Comparison of ENCODE assay signal across 9 mouse cellular contexts in the genomic region with DNA sequence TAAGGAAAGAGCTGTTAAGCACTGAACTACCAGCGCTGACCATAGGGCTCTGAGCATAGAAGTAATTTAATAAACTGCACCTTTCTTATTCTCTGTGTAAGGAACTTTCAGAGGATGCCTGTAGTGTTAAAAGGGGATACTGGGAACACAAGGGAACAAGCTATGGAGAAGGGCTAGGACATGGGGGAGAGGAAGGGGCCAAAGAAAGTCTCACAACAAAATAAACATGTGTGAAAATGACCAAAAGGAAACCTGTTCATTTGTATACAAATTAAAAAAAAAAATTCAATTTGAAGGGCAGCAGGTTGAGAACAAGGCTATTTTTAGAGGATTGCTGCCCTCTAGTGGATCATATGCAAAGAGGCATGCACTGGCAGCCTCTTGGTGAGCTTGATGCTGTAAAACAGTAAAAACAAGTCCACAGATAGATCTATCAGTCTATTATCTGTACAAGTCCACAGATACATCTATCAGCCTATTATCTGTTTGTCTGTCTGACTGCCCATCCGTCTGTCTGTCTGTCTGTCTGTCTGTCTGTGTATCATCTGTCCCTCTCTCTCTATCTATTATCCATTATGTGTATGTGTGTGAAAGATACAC. TPM values are rescaled to one million over a fixed set of nuclear protein-coding genes. Genes with fewer than 3 reads are reported as not detected.
A peak's percentile ranks its signal among the peaks of the same experiment; 100 is the strongest.
DNase-seq lines count a peak whose midpoint lies in the region; ATAC-seq lines count a peak whose summit lies in the region.
"Had no signal": no experiment of that assay in that cellular context is flagged by ENCODE, and none has a peak within 500 bp of the region (broad histone marks: within the 10 kb centered on the region; RNA-seq: fewer than 3 reads in every experiment).

No protein-coding gene starts in this region.

- peak; percentile 67; the same call in 1 of the 2 replicates for ATAC-seq in hindbrain, embryonic 15.5 days (ENCODE audit: low FRiP score, low read depth)
- no peak for ATAC-seq in liver, embryonic 15.5 days (ENCODE audit: insufficient read depth)
- ATAC-seq in neural tube, embryonic 13.5 days (ENCODE audit: low read depth), result 0 out of 2 replicates have a peak, but pooled peaks have one; percentile 24
- no peak for ATAC-seq in monocyte, adult 5-6 weeks (replicated peaks; ENCODE audit: insufficient number of reproducible peaks, low FRiP score, low TSS enrichment, poor library complexity, severe bottlenecking)

- H3K4me3 ChIP-seq in hindbrain, embryonic 15.5 days, result no peak overlapping the region
- H3K4me3 ChIP-seq in liver, embryonic 15.5 days (replicated peaks), result no peak overlapping the region
- no peak overlapping the region for H3K4me3 ChIP-seq in neural tube, embryonic 13.5 days
- H3K4me3 ChIP-seq: embryonic facial prominence, embryonic 15.5 days had no signal

- no peak overlapping the region for H3K4me2 ChIP-seq in hindbrain, embryonic 15.5 days
- no peak overlapping the region for H3K4me2 ChIP-seq in liver, embryonic 15.5 days
- no peak overlapping the region for H3K4me2 ChIP-seq in neural tube, embryonic 13.5 days
- H3K4me2 ChIP-seq: embryonic facial prominence, embryonic 15.5 days had no signal

- no peaks in the 10 kb centered on the region for H3K36me3 ChIP-seq in hindbrain, embryonic 15.5 days
- H3K36me3 ChIP-seq in liver, embryonic 15.5 days (replicated peaks), result no peaks in the 10 kb centered on the region
- H3K36me3 ChIP-seq in neural tube, embryonic 13.5 days, result no peaks in the 10 kb centered on the region
- H3K36me3 ChIP-seq: embryonic facial prominence, embryonic 15.5 days had no signal

- no peak overlapping the region for H3K9ac ChIP-seq in hindbrain, embryonic 15.5 days
- H3K9ac ChIP-seq in liver, embryonic 15.5 days, result no peak overlapping the region
- H3K9ac ChIP-seq in neural tube, embryonic 13.5 days, result no peak overlapping the region
- H3K9ac ChIP-seq: embryonic facial prominence, embryonic 15.5 days had no signal

- intact Hi-C loops in left cerebral cortex, postnatal 25 days (cut with DNase I), result loop anchor here (1.0 to 5.0 kb wide), 2 partner anchors 160 to 383 kb away; partner anchors contain the start of gene Msh3
- intact Hi-C loops in left cerebral cortex, postnatal 36 days (cut with DNase I), result loop anchor here (1.0 to 5.0 kb wide), 2 partner anchors 160 to 383 kb away; partner anchors contain the start of gene Msh3

- WGBS in hindbrain, embryonic 15.5 days, result 11% methylated on average over 2 of the region's 2 CpGs
- 6% methylated on average over 2 of the region's 2 CpGs for WGBS in liver, embryonic 15.5 days (ENCODE audit: insufficient replicate concordance)
- 10% methylated on average over 2 of the region's 2 CpGs for WGBS in neural tube, embryonic 13.5 days

- peaks cover 12% of the 10 kb centered on the region for H3K4me1 ChIP-seq in hindbrain, embryonic 15.5 days (replicated peaks)
- H3K4me1 ChIP-seq in liver, embryonic 15.5 days (replicated peaks), result peaks cover 40% of the 10 kb centered on the region
- peaks cover 22% of the 10 kb centered on the region for H3K4me1 ChIP-seq in neural tube, embryonic 13.5 days (replicated peaks)

- no peaks in the 10 kb centered on the region for H3K9me3 ChIP-seq in hindbrain, embryonic 15.5 days
- no peaks in the 10 kb centered on the region for H3K9me3 ChIP-seq in liver, embryonic 15.5 days (replicated peaks)
- no peaks in the 10 kb centered on the region for H3K9me3 ChIP-seq in neural tube, embryonic 13.5 days
- H3K9me3 ChIP-seq: embryonic facial prominence, embryonic 15.5 days had no signal

- no peaks in the 10 kb centered on the region for H3K27me3 ChIP-seq in hindbrain, embryonic 15.5 days
- no peaks in the 10 kb centered on the region for H3K27me3 ChIP-seq in liver, embryonic 15.5 days
- H3K27me3 ChIP-seq in neural tube, embryonic 13.5 days, result no peaks in the 10 kb centered on the region
- H3K27me3 ChIP-seq: embryonic facial prominence, embryonic 15.5 days had no signal

- H3K27ac ChIP-seq in hindbrain, embryonic 15.5 days (replicated peaks), result no peak overlapping the region
- H3K27ac ChIP-seq in liver, embryonic 15.5 days (replicated peaks), result 0 out of 2 replicates have a peak overlapping the region, but pooled peaks have one; percentile 92
- H3K27ac ChIP-seq in neural tube, embryonic 13.5 days (replicated peaks), result no peak overlapping the region
- H3K27ac ChIP-seq: embryonic facial prominence, embryonic 15.5 days had no signal

- peak; percentile 47 to 66 for DNase-seq in left cerebral cortex, postnatal 25 days (ENCODE audit: low spot score in 2 of 2)
- no peak for DNase-seq in left cerebral cortex, postnatal 36 days (ENCODE audit: low spot score in 2 of 2)
- peak; percentile 72 for DNase-seq in MN1 (ENCODE audit: low spot score)
- peak; percentile 84 for DNase-seq in embryo, embryonic 10.5 days (ENCODE audit: low spot score)

RNA-seq across cellular contexts. Expression of gene Thbs4, which starts 53.8 kb away (rescaled TPM):
- 1 to 10 TPM; 3.6 to 4.3 TPM for total RNA-seq in left cerebral cortex, postnatal 25 days (2021)
- 10 to 100 TPM in 1 of 2 experiments, 1 to 10 TPM in 1; 6.3 to 12.0 TPM for total RNA-seq in left cerebral cortex, postnatal 36 days (2021)
- 1.7 and 2.8 TPM in 2 replicates for polyA plus RNA-seq in hindbrain, embryonic 15.5 days (2015; fragmentation: Nextera tagmentation; extraction: Ambion mirVana)
- 0.30 and 0.45 TPM in 2 replicates for polyA plus RNA-seq in liver, embryonic 15.5 days (2015; fragmentation: Nextera tagmentation; extraction: Ambion mirVana)
- polyA plus RNA-seq in neural tube, embryonic 13.5 days (2015; fragmentation: Nextera tagmentation; extraction: Ambion mirVana), result 3.2 and 6.1 TPM in 2 replicates
- total RNA-seq in monocyte, adult 5-6 weeks (2017), result not detected in 3 replicates

Comparison
In these comparisons a context has a peak if more than half of its experiments do, and no peak if none do; other contexts are left out.
1. DNase-seq: peak in left cerebral cortex, postnatal 25 days (2 of 2), MN1 (single experiment) and embryo, embryonic 10.5 days (single experiment); none in left cerebral cortex, postnatal 36 days (0 of 2).
2. ATAC-seq: peak in hindbrain, embryonic 15.5 days (single experiment) and neural tube, embryonic 13.5 days (single experiment); none in liver, embryonic 15.5 days (single experiment) and monocyte, adult 5-6 weeks (single experiment).